Mouse (Mus musculus) kidney, adult 9 months (tissue): ENCODE results near the gene Uqcrq.
A peak's percentile ranks its signal among the peaks of the same experiment; 100 is the strongest.
"Not testable (repeated sequence)": the region's sequence is repeated elsewhere in the genome, so short reads cannot be mapped to it uniquely, and the experiment has no call there.

Source experiments
- DNase-seq: peaks from one replicate; pipeline ENCODE4 v3.0.0; 2022

Uqcrq gene

GRCm38 (mm10) chr11:53451361-53451760 is 20.7 kb upstream of the Uqcrq start:
- no peak for DNase-seq

GRCm38 (mm10) chr11:53450070-53450705 is 19.6 kb upstream of the Uqcrq start:
- DNase-seq, result no peak

GRCm38 (mm10) chr11:53448529-53448928 is 17.9 kb upstream of the Uqcrq start:
- peak; percentile 91 for DNase-seq

- DNase-seq, result no peak
Observed at GRCm38 (mm10) chr11:53447996-53448395, 17.4 kb upstream of the Uqcrq start.

DNA sequence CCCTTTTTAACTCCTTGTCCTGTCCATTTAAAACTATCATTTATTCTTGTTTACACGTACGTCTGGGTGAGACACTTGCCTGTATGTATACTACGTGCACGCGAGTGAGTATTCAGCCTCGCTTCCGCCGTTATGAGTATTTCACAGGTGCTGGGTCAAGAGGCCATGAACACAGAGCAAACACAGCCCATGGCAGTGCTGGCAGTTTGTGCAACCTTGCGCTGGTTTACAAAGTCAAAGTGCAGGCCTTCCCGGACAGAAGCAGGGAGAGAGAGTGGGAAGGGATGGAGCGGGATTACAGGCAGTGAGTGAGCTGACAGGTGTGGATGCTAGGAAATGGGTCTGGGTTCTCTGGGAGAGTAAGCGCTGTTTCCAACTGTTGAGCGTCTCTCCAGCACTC is 15.6 kb upstream of the Uqcrq start:
- no peak for DNase-seq

GRCm38 (mm10) chr11:53445562-53445961 is 14.9 kb upstream of the Uqcrq start:
- DNase-seq, result no peak

DNA sequence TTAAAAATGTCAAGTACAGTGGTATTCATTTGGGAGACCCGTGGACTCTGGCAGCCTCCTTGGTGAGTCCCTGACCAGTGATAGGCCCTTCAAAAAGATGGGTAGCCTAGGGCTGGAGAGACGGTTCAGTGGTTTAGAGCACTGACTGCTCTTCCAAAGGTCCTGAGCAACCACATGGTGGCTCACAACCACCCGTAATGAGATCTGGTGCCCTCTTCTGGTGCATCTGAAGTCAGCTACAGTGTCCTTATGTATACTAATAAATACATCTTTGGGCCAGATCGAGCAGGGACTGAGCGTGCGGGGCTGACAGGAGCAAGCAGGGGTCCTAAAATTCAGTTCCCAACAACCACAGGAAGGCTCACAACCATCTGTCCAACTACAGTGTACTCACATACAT is 13.2 kb upstream of the Uqcrq start:
- peak; percentile 70 for DNase-seq

DNA sequence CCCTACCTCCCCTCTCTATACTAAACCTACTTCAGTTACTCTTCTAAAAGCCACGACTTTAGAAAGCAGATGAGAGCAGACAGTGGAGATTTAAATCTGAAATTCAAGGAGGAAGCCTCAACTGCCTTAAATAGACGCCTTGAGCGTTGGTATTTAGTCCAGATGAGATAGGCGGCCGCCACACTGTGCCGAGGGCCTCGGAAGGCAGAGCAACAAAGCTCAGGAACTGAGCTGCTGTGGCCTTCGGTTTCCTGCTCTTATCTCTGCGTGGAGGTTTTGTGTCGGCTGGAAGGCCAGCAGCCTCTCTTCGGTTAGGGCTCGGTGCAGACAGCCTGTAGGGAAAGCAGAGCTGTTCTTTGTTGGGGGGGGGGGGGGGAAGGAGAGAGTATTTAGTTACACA is 11.3 kb upstream of the Uqcrq start:
- DNase-seq, result no peak

- no peak for DNase-seq
Observed at GRCm38 (mm10) chr11:53436338-53436737, 5.7 kb upstream of the Uqcrq start.

- DNase-seq, result no peak
Observed at GRCm38 (mm10) chr11:53435504-53435903, 4.9 kb upstream of the Uqcrq start.

DNA sequence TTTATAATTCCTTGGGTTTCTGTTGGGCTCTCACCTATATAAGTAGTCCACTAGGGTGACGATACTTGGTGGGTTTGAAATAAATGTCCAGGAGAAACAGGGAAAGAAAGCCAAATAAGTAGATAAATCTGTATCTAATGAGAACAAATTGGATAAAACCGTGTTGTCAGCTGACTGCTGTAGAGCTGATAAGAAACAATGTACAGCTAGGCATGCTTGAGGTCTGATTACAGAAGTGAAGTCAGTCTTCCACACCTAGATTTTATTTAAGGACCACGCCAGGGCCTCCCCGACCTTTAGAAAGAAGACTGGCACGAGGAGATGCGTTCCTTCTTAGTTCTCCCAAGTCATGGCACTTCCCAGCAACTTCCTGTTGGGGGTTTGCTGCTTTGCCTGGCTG is 2.4 kb upstream of the Uqcrq start:
- DNase-seq, result no peak

DNA sequence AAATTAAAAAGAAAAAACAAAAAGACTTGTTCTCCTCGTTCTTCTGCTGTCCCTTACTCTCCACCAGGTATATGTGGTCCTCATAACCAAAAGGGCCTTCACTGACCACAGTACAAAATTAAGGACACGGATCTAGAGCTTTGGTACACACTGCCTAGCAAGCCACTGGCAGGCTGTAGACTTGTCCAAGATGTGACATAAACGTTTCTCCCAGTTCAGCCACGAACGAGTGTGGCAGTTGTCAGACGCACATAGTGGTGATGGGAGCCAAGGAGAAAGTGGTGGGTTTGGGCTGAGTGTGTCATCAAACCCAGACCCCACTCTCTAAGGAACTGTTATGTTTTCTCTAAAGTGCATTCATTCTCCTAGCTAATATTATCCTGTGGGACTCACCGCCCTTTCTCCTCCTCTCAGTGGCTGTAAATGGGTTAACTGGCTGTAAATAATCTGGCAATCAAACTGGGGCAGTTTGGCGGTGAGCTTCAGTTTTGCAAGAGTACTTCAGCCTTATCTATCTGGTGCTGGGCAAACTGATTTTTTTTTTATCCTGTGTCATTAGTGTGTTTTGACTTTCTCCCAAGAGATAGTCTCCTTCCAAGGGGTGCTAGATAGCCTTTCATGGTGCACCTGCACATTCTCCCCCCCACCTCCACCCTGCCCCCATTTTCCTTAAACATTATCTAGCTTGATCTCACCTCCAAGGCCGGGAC is 871 bp upstream of the Uqcrq start:
- no peak for DNase-seq

GRCm38 (mm10) chr11:53430300-53430669 is 346 bp downstream of the Uqcrq start:
- no peak for DNase-seq

- no peak for DNase-seq
Observed at GRCm38 (mm10) chr11:53429182-53429581, 1.4 kb downstream of the Uqcrq start.

GRCm38 (mm10) chr11:53428716-53429057 is 1.9 kb downstream of the Uqcrq start:
- DNase-seq, result no peak

DNA sequence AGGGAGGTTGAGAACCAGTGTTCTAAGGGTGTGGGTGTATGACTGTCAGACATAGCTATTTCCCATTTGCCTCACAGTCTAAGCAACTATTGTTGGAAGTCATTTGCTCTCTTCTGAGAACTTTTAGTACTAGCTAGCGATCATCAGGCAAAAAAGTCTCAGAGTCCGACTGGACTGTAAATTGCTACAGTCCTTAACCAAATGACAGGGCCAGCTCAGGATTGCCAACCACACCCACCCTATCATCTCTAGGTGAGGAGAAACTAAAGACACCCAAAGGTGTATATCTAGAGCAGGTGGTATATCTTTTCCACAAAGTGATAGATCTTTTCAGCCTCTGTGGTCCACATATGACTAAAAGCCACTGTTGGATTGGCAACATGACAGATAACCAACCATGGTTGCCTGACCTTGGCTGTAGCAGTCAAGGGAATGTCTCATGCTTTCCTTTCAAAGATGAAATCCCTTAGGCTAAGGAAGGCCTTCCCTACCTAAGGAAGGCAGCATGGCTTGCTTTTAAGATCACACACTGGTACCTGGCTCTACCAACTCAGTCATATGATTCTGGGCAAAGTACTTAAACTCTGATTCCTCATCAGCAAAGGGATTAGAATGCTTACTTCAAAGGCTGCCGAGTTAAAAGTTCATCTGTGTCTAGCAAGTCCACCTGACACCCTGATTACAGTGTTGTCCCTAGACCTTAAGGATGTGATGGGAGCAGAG is 2.5 kb downstream of the Uqcrq start:
- DNase-seq, result peak; percentile 33

- not testable (repeated sequence) for DNase-seq
Observed at GRCm38 (mm10) chr11:53426914-53427313, 3.7 kb downstream of the Uqcrq start.

DNA sequence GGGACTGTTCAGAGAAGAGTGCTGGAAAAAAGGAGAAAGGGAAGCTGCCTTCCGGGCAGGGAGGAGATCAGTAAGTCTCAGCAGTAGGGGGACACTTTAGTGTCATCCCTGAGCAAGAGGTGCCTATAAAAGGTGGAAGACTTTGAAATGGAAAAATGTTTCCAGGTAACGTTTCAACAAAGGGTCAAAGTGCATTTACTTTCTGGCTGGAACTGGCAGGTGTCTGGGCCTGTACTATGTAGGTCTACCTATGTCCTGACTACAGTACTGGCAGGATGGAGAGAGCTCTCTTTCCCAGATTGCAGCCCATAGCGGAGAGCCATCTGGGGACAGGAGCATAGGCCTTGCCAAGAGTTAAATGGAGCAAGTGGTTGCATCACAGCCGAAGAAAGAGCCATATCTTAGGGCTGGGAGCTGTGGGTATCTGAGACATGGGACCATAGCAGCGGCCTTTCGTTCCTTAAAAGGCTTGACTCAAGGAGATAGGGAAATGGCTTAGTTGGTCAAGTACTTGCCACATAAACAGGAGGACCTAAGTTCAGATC is 4.8 kb downstream of the Uqcrq start:
- DNase-seq, result peak; percentile 19

- no peak for DNase-seq
Observed at GRCm38 (mm10) chr11:53425251-53425650, 5.4 kb downstream of the Uqcrq start.

GRCm38 (mm10) chr11:53424826-53425225 is 5.8 kb downstream of the Uqcrq start:
- DNase-seq, result peak; percentile 22

DNA sequence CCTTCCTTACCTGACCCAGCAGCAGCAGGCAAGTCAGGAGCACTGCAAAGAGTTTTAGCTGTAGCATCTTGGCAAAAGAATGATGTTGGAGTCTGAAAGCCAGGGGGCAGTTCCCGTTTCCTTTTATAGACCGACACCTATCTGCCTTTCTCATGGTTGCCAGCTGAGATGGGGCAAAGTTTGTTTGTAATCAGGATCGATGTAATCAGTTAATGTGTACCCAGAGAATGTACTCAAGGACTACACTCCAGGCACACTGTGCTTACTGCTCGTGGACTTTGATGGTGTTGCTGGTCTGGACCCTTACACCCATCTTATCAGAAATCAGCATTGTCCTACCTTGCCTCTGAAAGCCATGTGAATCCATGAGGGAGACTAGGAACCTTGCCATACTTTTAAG is 7.6 kb downstream of the Uqcrq start, which contains the start of gene Leap2:
Leap2 (minus strand) TSS at position 135 of the 400 bp plus-strand sequence.
- peak; percentile 72 for DNase-seq

DNA sequence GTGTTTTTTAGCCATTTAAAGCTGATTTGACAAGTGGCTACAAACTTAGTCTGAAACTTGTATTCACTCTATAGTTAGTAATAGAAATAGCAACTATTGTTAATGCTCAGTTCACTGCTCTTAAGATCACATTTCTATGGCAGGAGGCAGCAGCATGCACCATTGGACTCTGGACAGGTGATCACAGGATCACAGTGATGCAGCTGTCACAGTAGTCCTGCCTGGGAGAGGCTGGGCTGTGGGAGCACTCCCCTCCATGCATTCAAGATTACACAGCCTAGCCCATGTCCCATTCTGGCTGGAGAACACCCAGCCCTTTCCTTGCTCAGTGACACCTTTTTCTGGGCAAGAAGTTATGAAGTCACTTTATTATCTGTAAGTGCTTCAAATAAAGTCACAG is 12.6 kb downstream of the Uqcrq start:
- DNase-seq, result peak; percentile 28

- DNase-seq, result no peak
Observed at GRCm38 (mm10) chr11:53413871-53414270, 16.8 kb downstream of the Uqcrq start.

- peak; percentile 34 for DNase-seq
Observed at GRCm38 (mm10) chr11:53411738-53412137, 18.9 kb downstream of the Uqcrq start.
